Mouse (Mus musculus): ENCODE results near the gene Rbm5. TPM values are rescaled to one million over a fixed set of nuclear protein-coding genes. Genes with fewer than 3 reads are reported as not detected.

Gene Rbm5
- polyA plus RNA-seq, 1 experiment from 2014 or later: 266 TPM

- ATAC-seq (ENCODE audit: low FRiP score, low read depth): 0 out of 2 replicates have a peak, but pooled peaks have one; percentile 2
Measured at GRCm38 (mm10) chr9:107728919-107729670, 41.7 kb downstream of the Rbm5 start.

GRCm38 (mm10) chr9:107727041-107727440, 43.8 kb downstream of the Rbm5 start:
- Histone ChIP-seq H3K4me2 (replicated peaks) (no peak overlapping the region), H3K9ac (replicated peaks) (no peak overlapping the region), H3K9me3 (no peaks in the 10 kb centered on the region), H3K27me3 (0 out of 2 replicates have a peak, but pooled peaks cover 4% of the 10 kb centered on the region), H3K27ac (replicated peaks) (peak overlapping the region; percentile 35; the same call in 1 of the 2 replicates), H3K4me3 (no peak overlapping the region), H3K36me3 (no peaks in the 10 kb centered on the region), H3K4me1 (peaks cover 67% of the 10 kb centered on the region)
- WGBS: 48% methylated on average over 3 of the region's 3 CpGs
- no peak for ATAC-seq (ENCODE audit: low FRiP score, low read depth)

More at GRCm38 (mm10) chr9:107728919-107729670, 41.7 kb downstream of the Rbm5 start:
- no peaks in the 10 kb centered on the region for H3K9me3 ChIP-seq
- peaks cover 48% of the 10 kb centered on the region for H3K4me1 ChIP-seq
- no peaks in the 10 kb centered on the region for H3K36me3 ChIP-seq
- no peaks in the 10 kb centered on the region for H3K27me3 ChIP-seq
- H3K4me2 ChIP-seq (replicated peaks): no peak overlapping the region
- no peak overlapping the region for H3K4me3 ChIP-seq
- 63% methylated on average over 6 of the region's 6 CpGs for WGBS
- H3K27ac ChIP-seq (replicated peaks): peak overlapping the region; percentile 81
- H3K9ac ChIP-seq (replicated peaks): no peak overlapping the region

GRCm38 (mm10) chr9:107724796-107725195, 46.0 kb downstream of the Rbm5 start:
- peaks cover 55% of the 10 kb centered on the region for H3K4me1 ChIP-seq
- H3K4me2 ChIP-seq (replicated peaks): no peak overlapping the region
- H3K9me3 ChIP-seq: no peaks in the 10 kb centered on the region
- no peaks in the 10 kb centered on the region for H3K36me3 ChIP-seq
- H3K27ac ChIP-seq (replicated peaks): no peak overlapping the region; the same call in 1 of the 2 replicates
- WGBS: 95% methylated on average over 1 of the region's 1 CpGs
- no peak for ATAC-seq (ENCODE audit: low FRiP score, low read depth)
- H3K9ac ChIP-seq (replicated peaks): no peak overlapping the region
- no peak overlapping the region for H3K4me3 ChIP-seq
- 0 out of 2 replicates have a peak, but pooled peaks cover 4% of the 10 kb centered on the region for H3K27me3 ChIP-seq

GRCm38 (mm10) chr9:107723794-107724531, 46.8 kb downstream of the Rbm5 start:
- Histone ChIP-seq H3K27ac (replicated peaks) (peak overlapping the region; percentile 66), H3K4me2 (replicated peaks) (peak overlapping the region; percentile 38), H3K4me3 (no peak overlapping the region), H3K4me1 (peaks cover 46% of the 10 kb centered on the region), H3K9me3 (no peaks in the 10 kb centered on the region), H3K36me3 (no peaks in the 10 kb centered on the region), H3K9ac (replicated peaks) (peak overlapping the region; percentile 37), H3K27me3 (0 out of 2 replicates have a peak, but pooled peaks cover 4% of the 10 kb centered on the region)
- ATAC-seq (ENCODE audit: low FRiP score, low read depth): peak; percentile 59; the same call in 1 of the 2 replicates
- 4% methylated on average over 11 of the region's 11 CpGs for WGBS

GRCm38 (mm10) chr9:107723292-107723691, 47.5 kb downstream of the Rbm5 start:
- Histone ChIP-seq H3K4me1 (peaks cover 40% of the 10 kb centered on the region), H3K27ac (replicated peaks) (peak overlapping the region; percentile 66), H3K4me2 (replicated peaks) (peak overlapping the region; percentile 38), H3K36me3 (no peaks in the 10 kb centered on the region), H3K9me3 (no peaks in the 10 kb centered on the region), H3K9ac (replicated peaks) (no peak overlapping the region; the same call in 1 of the 2 replicates), H3K4me3 (no peak overlapping the region), H3K27me3 (0 out of 2 replicates have a peak, but pooled peaks cover 4% of the 10 kb centered on the region)
- peak; percentile 24; the same call in 1 of the 2 replicates for ATAC-seq (ENCODE audit: low FRiP score, low read depth)
- 24% methylated on average over 6 of the region's 6 CpGs for WGBS

GRCm38 (mm10) chr9:107718781-107719540, 51.8 kb downstream of the Rbm5 start:
- no peak for ATAC-seq (ENCODE audit: low FRiP score, low read depth)
- H3K27ac ChIP-seq (replicated peaks): no peak overlapping the region
- no peaks in the 10 kb centered on the region for H3K9me3 ChIP-seq
- peaks cover 35% of the 10 kb centered on the region for H3K4me1 ChIP-seq
- no peaks in the 10 kb centered on the region for H3K36me3 ChIP-seq
- H3K4me2 ChIP-seq (replicated peaks): no peak overlapping the region
- 82% methylated on average over 10 of the region's 10 CpGs for WGBS
- no peak overlapping the region for H3K9ac ChIP-seq (replicated peaks)
- H3K27me3 ChIP-seq: peaks cover 8% of the 10 kb centered on the region; the same call in 1 of the 2 replicates
- H3K4me3 ChIP-seq: no peak overlapping the region

- 45% methylated on average over 6 of the region's 6 CpGs for WGBS
- Histone ChIP-seq H3K9ac (replicated peaks) (0 out of 2 replicates have a peak overlapping the region, but pooled peaks have one; percentile 16), H3K4me1 (peaks cover 17% of the 10 kb centered on the region), H3K36me3 (no peaks in the 10 kb centered on the region), H3K9me3 (no peaks in the 10 kb centered on the region), H3K4me3 (no peak overlapping the region), H3K27ac (replicated peaks) (no peak overlapping the region), H3K27me3 (peaks cover 4% of the 10 kb centered on the region; the same call in 1 of the 2 replicates), H3K4me2 (replicated peaks) (no peak overlapping the region)
- ATAC-seq (ENCODE audit: low FRiP score, low read depth): no peak
Measured at GRCm38 (mm10) chr9:107716951-107717350, 53.8 kb downstream of the Rbm5 start.

- no peak overlapping the region for H3K4me2 ChIP-seq (replicated peaks)
- no peak overlapping the region for H3K4me3 ChIP-seq
- H3K36me3 ChIP-seq: no peaks in the 10 kb centered on the region
- H3K27me3 ChIP-seq: peaks cover 16% of the 10 kb centered on the region; the same call in 1 of the 2 replicates
- no peak for ATAC-seq (ENCODE audit: low FRiP score, low read depth)
- H3K9me3 ChIP-seq: no peaks in the 10 kb centered on the region
- no peak overlapping the region for H3K27ac ChIP-seq (replicated peaks)
- no peak overlapping the region for H3K9ac ChIP-seq (replicated peaks)
- H3K4me1 ChIP-seq: peaks cover 17% of the 10 kb centered on the region
- 86% methylated on average over 2 of the region's 2 CpGs for WGBS
Measured at GRCm38 (mm10) chr9:107715632-107716031, 55.2 kb downstream of the Rbm5 start.

- Histone ChIP-seq H3K36me3 (no peaks in the 10 kb centered on the region), H3K27me3 (peaks cover 23% of the 10 kb centered on the region; the same call in 1 of the 2 replicates), H3K9me3 (no peaks in the 10 kb centered on the region), H3K4me1 (peaks cover 24% of the 10 kb centered on the region), H3K27ac (replicated peaks) (0 out of 2 replicates have a peak overlapping the region, but pooled peaks have one; percentile 35), H3K4me2 (replicated peaks) (no peak overlapping the region), H3K9ac (replicated peaks) (0 out of 2 replicates have a peak overlapping the region, but pooled peaks have one; percentile 2), H3K4me3 (no peak overlapping the region)
- 17% methylated on average over 12 of the region's 12 CpGs for WGBS
- no peak for ATAC-seq (ENCODE audit: low FRiP score, low read depth)
Measured at GRCm38 (mm10) chr9:107714221-107714952, 56.4 kb downstream of the Rbm5 start.

GRCm38 (mm10) chr9:107709697-107710483, 60.9 kb downstream of the Rbm5 start, which contains the start of gene Sema3f:
Gene Sema3f (minus strand): TSS chr9:107710475.
- peak within 1 kb of the TSS; percentile 94 for H3K9ac ChIP-seq (replicated peaks)
- H3K27me3 ChIP-seq: peaks cover 41% of the 10 kb centered on the region
- peaks cover 58% of the 10 kb centered on the region for H3K4me1 ChIP-seq
- peak; percentile 72 for ATAC-seq (ENCODE audit: low FRiP score, low read depth)
- 0 out of 2 replicates have a peak, but pooled peaks cover 4% of the 10 kb centered on the region for H3K36me3 ChIP-seq
- peak within 1 kb of the TSS; percentile 94 for H3K4me2 ChIP-seq (replicated peaks)
- 2% methylated on average over 83 of the region's 86 CpGs for WGBS
- H3K27ac ChIP-seq (replicated peaks): peak within 1 kb of the TSS; percentile 90
- H3K9me3 ChIP-seq: no peaks in the 10 kb centered on the region
- peak within 1 kb of the TSS; percentile 85 for H3K4me3 ChIP-seq

Measured in midbrain, embryonic 12.5 days (tissue).